Mouse (Mus musculus) G1E (cell line): ENCODE measurements around the gene C1qtnf2. TPM values are rescaled to one million over a fixed set of nuclear protein-coding genes. Genes with fewer than 3 reads are reported as not detected.

Experiments
- ATAC-seq: 2 replicates; pipeline ENCODE4 v1.8.0; 2016; ENCODE audit warnings: mild to moderate bottlenecking; ENCODE audit not compliant: insufficient number of reproducible peaks, poor library complexity, low FRiP score, severe bottlenecking; ENCODE audit errors: extremely low read depth
- DNase-seq: peaks from one replicate; pipeline ENCODE4 v3.0.0; 2012; ENCODE audit warnings: low spot score
- H3K27me3 ChIP-seq: 2 replicates; pipeline ENCODE4 v1.6.1; 2012; ENCODE audit warnings: mild to moderate bottlenecking, low read length, inconsistent platforms; ENCODE audit not compliant: insufficient read depth
- H3K36me3 ChIP-seq: replicated peaks from 2 replicates; pipeline ENCODE3; 2012; ENCODE audit warnings: mild to moderate bottlenecking, inconsistent platforms
- H3K4me1 ChIP-seq: 2 replicates; pipeline ENCODE4 v1.6.1; 2012; ENCODE audit warnings: low read depth, low read length, inconsistent platforms, mixed read lengths; ENCODE audit not compliant: insufficient read depth
- H3K4me3 ChIP-seq: 2 replicates; pipeline ENCODE4 v1.5.1; 2012; ENCODE audit warnings: low read depth, mild to moderate bottlenecking, inconsistent platforms, low read length, moderate library complexity, mixed read lengths
- H3K9me3 ChIP-seq: replicated peaks from 2 replicates; pipeline ENCODE4 v1.6.1; 2012; ENCODE audit warnings: inconsistent platforms
- CTCF ChIP-seq: IDR thresholded peaks from 2 replicates; pipeline ENCODE4 v1.5.1; 2012; ENCODE audit warnings: low read depth, low read length, inconsistent platforms, mixed read lengths
- GATA1 ChIP-seq: IDR thresholded peaks from 2 replicates; pipeline ENCODE4 v1.6.1; 2012; ENCODE audit warnings: borderline replicate concordance, low read length, inconsistent platforms, mixed read lengths
- GATA2 ChIP-seq: IDR thresholded peaks from 2 replicates; pipeline ENCODE4 v1.6.1; 2012; ENCODE audit warnings: low read depth, low read length, inconsistent platforms, borderline replicate concordance
- POLR2AphosphoS5 ChIP-seq: IDR thresholded peaks from 2 replicates; pipeline ENCODE4 v1.6.1; 2012; ENCODE audit warnings: low read depth, low read length, inconsistent platforms; ENCODE audit not compliant: insufficient replicate concordance
- TAL1 ChIP-seq: conservative IDR thresholded peaks from 2 replicates; pipeline ENCODE4 v1.6.1; 2012; ENCODE audit warnings: low read depth, low read length, inconsistent platforms, mixed read lengths
- polyA plus RNA-seq: library from polyadenylated mRNA; stranded (reverse); fragments of >175 nt; gene quantifications from 2 replicates; pipeline ENCODE4 v1.2.3, GENCODE M21; 2012
- total RNA-seq, 2 experiments: library from RNA; stranded (forward) in 1 of 2; stranded (reverse) in 1 of 2; fragments of 200-1000 nt in 1 of 2; fragments of >200 nt in 1 of 2; fragmentation: Nextera tagmentation in 1 of 2; gene quantifications; 2 replicates each; pipeline ENCODE4 v1.2.3; 2014 to 2017

Gene C1qtnf2
- total and polyA plus RNA-seq, 3 experiments = not detected

DNA sequence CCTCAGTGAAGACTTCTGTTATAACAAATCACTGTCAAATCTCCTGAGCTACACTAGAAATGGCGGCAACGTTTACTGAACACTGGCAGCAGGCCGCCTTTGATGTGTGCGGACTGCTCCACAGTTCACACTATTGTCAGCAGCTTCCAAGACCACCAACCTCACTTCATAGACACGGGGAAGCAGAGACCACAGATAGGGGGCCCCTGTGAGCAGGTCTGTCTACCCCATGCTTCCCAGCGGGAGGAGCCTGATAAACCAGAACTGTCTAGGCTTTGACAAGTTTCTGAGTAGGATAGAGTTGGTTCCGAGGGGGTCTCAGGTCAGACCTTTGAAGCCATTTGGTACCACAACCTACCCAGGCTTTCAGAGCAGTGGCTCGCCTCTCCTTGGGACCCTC, 21.0 kb downstream of the C1qtnf2 start:
- no peak for ATAC-seq
- no peaks in the 10 kb centered on the region for H3K9me3 ChIP-seq
- DNase-seq = no peak
- no peaks in the 10 kb centered on the region for H3K4me1 ChIP-seq
- H3K27me3 ChIP-seq = 0 out of 2 replicates have a peak, but pooled peaks cover 3% of the 10 kb centered on the region
- H3K36me3 ChIP-seq = no peaks in the 10 kb centered on the region
- TF ChIP-seq POLR2AphosphoS5 (no peak), CTCF (no peak), TAL1 (no peak), GATA2 (no peak), GATA1 (no peak)
- H3K4me3 ChIP-seq = no peak overlapping the region

GRCm38 (mm10) chr11:43495532-43495931, 21.5 kb downstream of the C1qtnf2 start:
- DNase-seq (no peak), ATAC-seq (no peak)
- H3K4me3 ChIP-seq = no peak overlapping the region
- H3K4me1 ChIP-seq = no peaks in the 10 kb centered on the region
- TF ChIP-seq CTCF = no peak
- no peak for TF ChIP-seq GATA1
- H3K9me3 ChIP-seq = no peaks in the 10 kb centered on the region
- H3K36me3 ChIP-seq = no peaks in the 10 kb centered on the region
- H3K27me3 ChIP-seq = 0 out of 2 replicates have a peak, but pooled peaks cover 3% of the 10 kb centered on the region

DNA sequence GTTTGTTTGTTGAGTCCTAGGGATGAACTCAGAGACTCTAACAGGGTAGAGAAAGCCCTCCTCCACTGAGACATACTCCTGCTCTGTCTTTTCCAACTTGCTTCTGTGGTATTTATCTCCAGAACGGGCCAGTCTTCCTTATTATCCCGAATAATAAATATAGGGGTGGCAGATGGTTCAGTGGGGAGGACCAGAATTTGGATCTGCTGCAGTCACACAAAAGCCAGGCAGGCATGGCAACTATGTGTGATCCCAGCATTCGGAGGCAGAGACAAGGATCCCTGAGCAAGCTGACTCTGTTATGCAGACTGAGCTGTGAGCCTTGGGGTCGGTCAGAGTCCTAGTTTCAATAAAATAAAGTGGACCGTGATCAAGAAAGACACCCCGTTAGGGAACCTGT, 27.2 kb downstream of the C1qtnf2 start:
- TF ChIP-seq TAL1 (no peak), GATA1 (no peak), POLR2AphosphoS5 (no peak), GATA2 (no peak), CTCF (no peak)
- Histone ChIP-seq H3K27me3 (0 out of 2 replicates have a peak, but pooled peaks cover 3% of the 10 kb centered on the region), H3K9me3 (no peaks in the 10 kb centered on the region), H3K36me3 (no peaks in the 10 kb centered on the region), H3K4me3 (no peak overlapping the region), H3K4me1 (no peaks in the 10 kb centered on the region)
- DNase-seq (no peak), ATAC-seq (no peak)

GRCm38 (mm10) chr11:43505188-43505587, 31.1 kb downstream of the C1qtnf2 start:
- no peaks in the 10 kb centered on the region for H3K4me1 ChIP-seq
- H3K9me3 ChIP-seq = no peaks in the 10 kb centered on the region
- no peaks in the 10 kb centered on the region for H3K36me3 ChIP-seq
- H3K4me3 ChIP-seq = no peak overlapping the region
- ATAC-seq (no peak), DNase-seq (no peak)
- no peaks in the 10 kb centered on the region for H3K27me3 ChIP-seq
- TF ChIP-seq CTCF = no peak
- TF ChIP-seq GATA1 = no peak
- TF ChIP-seq POLR2AphosphoS5 = no peak
- no peak for TF ChIP-seq GATA2
- TF ChIP-seq TAL1 = no peak

GRCm38 (mm10) chr11:43507976-43508375, 33.9 kb downstream of the C1qtnf2 start:
- no peak for DNase-seq
- H3K36me3 ChIP-seq = no peaks in the 10 kb centered on the region
- H3K27me3 ChIP-seq = no peaks in the 10 kb centered on the region
- TF ChIP-seq CTCF (no peak), GATA2 (no peak), GATA1 (no peak), POLR2AphosphoS5 (no peak), TAL1 (no peak)
- H3K4me1 ChIP-seq = no peaks in the 10 kb centered on the region
- H3K4me3 ChIP-seq = no peak overlapping the region
- H3K9me3 ChIP-seq = no peaks in the 10 kb centered on the region
- ATAC-seq = no peak

DNA sequence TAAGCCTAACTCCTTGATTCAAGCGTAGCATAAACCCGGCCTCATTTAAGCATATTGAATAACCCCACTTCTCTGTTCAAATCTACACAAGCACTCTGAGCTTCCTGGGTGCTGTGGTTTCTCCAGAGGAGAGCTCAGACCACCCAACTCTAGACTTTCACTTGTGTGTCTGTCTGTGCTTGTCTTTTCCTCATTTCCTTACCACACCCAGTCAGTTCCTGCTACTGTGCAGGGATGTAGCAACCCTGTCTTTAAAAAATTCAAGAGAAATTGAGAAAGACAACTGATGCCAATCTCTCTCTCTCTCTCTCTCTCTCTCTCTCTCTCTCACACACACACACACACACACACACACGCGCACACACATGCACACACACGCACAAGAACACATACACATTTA, 35.8 kb downstream of the C1qtnf2 start:
- Histone ChIP-seq H3K27me3 (no peaks in the 10 kb centered on the region), H3K9me3 (no peaks in the 10 kb centered on the region), H3K4me3 (no peak overlapping the region), H3K4me1 (no peaks in the 10 kb centered on the region), H3K36me3 (no peaks in the 10 kb centered on the region)
- ATAC-seq = no peak
- TF ChIP-seq CTCF (no peak), GATA1 (no peak), TAL1 (no peak), POLR2AphosphoS5 (no peak), GATA2 (no peak)
- DNase-seq = no peak

GRCm38 (mm10) chr11:43512661-43513190, 38.6 kb downstream of the C1qtnf2 start:
- Histone ChIP-seq H3K4me3 (no peak overlapping the region), H3K4me1 (no peaks in the 10 kb centered on the region), H3K36me3 (no peaks in the 10 kb centered on the region), H3K9me3 (no peaks in the 10 kb centered on the region), H3K27me3 (no peaks in the 10 kb centered on the region)
- ATAC-seq (no peak), DNase-seq (no peak)
- TF ChIP-seq GATA1 = no peak
- TF ChIP-seq GATA2 = no peak
- TF ChIP-seq POLR2AphosphoS5 = no peak
- no peak for TF ChIP-seq CTCF
- no peak for TF ChIP-seq TAL1
